Mouse (Mus musculus) left cerebral cortex, adult 8-10 months (tissue): ENCODE measurements at regions not wholly inside any gene's neighbourhood (a gene's known extent, or its start where the extent isn't known, plus 50 kb on each side); places are given as distances from the start of the nearest gene placed in this dataset.
A peak's percentile ranks its signal among the peaks of the same experiment; 100 is the strongest.
"Not testable (repeated sequence)": the region's sequence is repeated elsewhere in the genome, so short reads cannot be mapped to it uniquely, and the experiment has no call there.

Experiments
- DNase-seq, 2 experiments: peaks; one replicate each; pipeline ENCODE4 v3.0.0; 2022; ENCODE audit warnings: low spot score in 2 of 2

DNA sequence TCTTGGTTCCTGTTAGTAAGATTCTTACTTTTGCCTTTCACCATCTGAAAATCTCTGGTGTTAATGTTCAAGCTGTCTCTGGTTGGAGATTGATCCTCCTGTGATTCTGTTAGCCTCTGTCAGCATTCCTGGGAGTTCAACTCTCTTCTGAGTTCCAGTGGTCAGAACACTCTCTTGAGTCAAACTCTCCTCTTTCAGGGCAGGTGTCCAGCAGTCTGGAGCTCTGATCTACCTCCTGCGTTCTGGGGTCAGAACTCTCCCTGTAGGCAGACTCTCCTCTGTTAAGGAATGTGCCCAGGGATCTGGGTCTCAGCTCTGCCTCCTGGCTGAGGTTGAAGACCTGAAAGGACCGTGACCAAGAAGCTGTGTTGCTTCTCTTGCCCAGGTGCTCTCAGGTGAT, 581.3 kb downstream of the H2al1n start:
- DNase-seq: not testable (repeated sequence)

DNA sequence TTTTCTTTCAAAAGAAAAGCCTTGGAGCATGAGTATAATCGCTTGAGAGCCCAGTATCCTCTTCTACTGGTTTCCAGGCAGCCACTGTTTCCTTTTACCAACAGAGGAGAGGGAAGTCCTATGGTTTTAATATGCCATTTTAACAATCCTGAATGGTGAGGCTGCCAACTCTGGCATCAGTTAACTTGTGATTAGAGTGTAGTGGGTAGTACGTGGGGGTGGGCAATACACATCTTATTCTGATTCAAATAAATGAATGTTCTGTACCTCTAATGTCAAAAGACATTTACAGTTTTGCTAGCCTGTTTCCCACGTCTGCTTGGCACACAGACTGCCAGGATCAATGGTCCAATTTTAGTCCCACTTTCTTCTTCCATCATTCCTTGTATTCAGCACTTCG, 624.9 kb downstream of the H2al1n start:
- no peak for DNase-seq

DNA sequence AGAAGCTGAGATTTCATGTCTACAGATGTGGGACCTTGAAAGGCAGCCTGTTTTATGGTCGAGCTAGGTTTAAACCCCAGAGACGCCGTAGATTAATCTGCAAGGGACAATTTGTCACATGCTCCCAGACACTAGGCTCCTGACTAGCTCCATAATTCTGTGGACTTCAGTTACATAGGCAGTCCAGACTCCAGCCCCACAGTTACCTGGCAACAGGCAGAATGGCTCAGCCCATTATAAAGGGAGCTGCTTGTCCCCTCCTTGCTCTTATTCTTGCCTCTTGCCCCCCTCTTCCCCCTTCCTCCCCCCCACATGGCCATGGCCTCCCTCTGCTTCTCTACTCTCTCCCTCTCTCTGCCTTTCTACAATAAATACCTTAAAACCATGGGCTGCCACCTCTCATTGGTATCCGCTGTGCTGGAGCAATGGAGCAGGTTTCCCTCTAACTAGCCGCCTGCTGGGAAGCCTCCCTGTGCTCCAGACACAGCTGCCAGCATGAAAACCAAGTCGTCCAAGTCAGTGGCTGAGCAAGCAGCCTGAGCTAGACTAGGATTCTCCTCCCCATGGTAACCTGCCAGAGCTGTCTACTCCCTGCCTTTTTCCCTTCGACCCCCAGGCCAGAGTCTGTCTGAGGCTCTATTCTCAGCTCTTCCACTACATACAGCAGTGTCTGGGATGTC, 628.9 kb downstream of the H2al1n start:
- no peak for DNase-seq

DNA sequence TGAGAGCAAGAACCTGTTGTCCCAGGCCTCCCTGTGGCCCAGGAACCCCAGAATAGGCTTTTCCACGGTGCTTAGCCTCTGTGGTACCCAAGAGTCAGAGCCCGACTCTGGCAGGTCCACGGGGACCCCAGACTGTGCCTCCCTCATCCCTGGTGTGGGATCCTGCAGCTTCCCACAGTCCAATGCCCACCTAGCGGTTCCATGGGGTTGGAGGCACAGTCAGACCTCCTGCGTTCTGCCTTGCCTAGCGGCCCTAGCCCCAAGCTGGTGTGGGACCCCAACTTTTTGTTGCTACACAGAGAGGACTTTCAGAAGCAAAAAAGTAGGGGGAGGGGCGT, 629.4 kb downstream of the H2al1n start:
- DNase-seq: no peak

DNA sequence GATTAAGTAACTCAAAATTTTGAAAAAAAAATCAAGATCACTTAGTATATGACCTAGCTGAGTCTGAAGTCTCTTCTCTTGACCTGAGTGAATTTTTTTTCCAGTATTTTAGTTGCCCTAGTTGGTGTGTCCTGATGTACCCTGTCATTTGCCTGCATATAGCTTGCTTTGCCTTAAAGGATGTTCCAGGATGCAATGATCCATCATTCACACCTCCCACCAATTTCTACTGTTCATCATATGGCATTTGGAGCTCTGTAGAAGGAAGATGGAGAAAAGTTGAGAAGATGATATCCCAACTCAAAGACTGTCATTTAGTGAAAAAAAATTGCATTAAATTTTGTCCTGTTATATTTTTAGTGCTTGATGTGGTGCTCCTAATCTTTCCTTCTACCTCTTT, 634.4 kb downstream of the H2al1n start:
- no peak for DNase-seq

DNA sequence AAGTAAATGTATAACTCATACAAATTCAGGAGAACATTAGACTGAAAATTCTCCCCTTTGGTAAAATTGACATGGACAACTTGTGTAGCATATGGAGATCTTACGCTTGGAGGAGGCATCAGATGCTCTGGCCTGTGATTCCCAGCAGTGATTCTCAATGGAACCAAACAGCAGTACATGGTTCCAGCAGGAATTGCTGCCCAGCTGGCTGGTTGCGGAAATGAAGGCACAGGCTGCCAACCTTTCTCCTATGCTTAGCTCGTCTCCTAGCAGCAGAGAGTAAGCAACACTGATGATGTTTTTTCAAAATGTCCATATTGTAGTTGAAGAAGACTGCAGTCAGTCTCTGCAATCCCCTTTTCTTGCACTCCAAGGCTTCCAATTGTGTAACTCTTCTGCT, 673.7 kb downstream of the H2al1n start:
- peak in 1 of 2 experiments; percentile 6 for DNase-seq
